Mouse (Mus musculus): ENCODE data around the gene Myo1b.

DNA sequence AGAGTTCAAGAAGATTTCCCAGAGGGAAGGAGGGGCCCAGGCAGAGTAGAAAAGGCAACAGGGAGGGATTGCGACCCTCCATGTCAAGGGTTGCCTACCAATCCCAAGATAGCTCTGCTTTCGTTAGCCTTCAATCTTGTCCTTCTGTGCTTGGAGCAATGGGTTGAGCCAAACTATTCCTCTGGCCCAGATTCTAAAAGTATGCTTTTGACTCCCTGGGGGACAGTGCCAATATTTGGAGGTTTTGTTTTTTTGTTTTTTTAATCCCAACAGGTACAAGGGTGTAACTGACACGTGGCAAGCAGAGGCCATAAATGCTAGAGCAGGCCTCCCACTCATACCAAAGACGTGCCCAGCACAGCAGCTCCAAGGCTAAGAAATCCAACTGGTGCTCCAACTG is 93.3 kb downstream of the Myo1b start:
- TF ChIP-seq CTCF (IDR thresholded peaks at IDR 0.05; ENCODE audit: extremely low read depth, insufficient read length, insufficient replicate concordance, low read depth, low read length) (no peak), POLR2A (IDR thresholded peaks at IDR 0.05; ENCODE audit: low read depth, low read length) (no peak)
